Comparison of ENCODE assay signal across 8 mouse cellular contexts in the genomic region with DNA sequence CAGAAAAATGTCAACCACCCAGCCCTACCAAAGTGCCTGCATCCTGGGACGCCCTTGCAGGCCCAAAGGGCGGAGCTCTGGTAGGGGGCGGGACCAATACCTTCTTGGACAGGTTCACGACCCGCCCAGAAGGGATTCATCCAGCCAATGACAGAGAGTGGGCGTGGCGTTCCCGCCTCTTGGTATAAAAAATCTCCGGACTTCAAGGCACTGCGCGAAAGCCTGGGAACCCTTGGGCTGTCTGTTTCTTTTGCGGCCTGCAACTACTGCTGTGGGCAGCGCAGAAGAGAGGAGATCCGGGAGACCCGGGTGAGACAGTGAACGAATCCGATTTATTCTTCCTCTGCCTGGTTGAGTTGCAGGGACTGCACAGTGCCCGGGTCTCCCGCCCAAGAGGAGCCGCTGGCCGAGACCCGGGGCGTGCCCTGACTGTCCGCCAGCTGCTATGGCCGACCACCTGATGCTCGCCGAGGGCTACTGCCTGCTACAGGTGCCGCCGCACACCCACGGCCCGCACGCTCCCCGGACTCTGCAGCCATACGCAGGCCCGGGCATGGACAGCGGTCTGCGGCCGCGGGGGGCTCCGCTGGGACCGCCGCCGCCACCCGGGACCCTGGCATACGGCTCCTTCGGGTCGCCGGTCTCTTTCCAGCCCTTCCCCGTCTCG. TPM values are rescaled to one million over a fixed set of nuclear protein-coding genes. Genes with fewer than 3 reads are reported as not detected.
DNase-seq lines count a peak whose midpoint lies in the region; ATAC-seq and TF ChIP-seq lines count a peak whose summit lies in the region.

Gene Cited4 (plus strand): TSS at position 215 of the 667 bp plus-strand sequence.

- no peaks in the 10 kb centered on the region for H3K9me3 ChIP-seq in forebrain, embryonic 15.5 days
- no peaks in the 10 kb centered on the region for H3K9me3 ChIP-seq in liver, embryonic 16.5 days (replicated peaks; ENCODE audit: control insufficient read depth, low read length)
- no peaks in the 10 kb centered on the region for H3K9me3 ChIP-seq in neural tube, embryonic 14.5 days (ENCODE audit: control insufficient read depth, low read length)

- DNase-seq in ES-CJ7 (ENCODE audit: low read depth, low spot score) = peak; percentile 94
- peak; percentile 93 to 96 for DNase-seq in cerebellum, adult 18-20 months
- peak; percentile 84 to 88 for DNase-seq in heart, postnatal 14 days
- peak; percentile 98 for DNase-seq in large intestine, adult 2 months (ENCODE audit: low read depth, low spot score)

- H3K27ac ChIP-seq in forebrain, embryonic 15.5 days (replicated peaks) = no peak within 1 kb of the TSS
- H3K27ac ChIP-seq in liver, embryonic 16.5 days (ENCODE audit: low read length) = peak within 1 kb of the TSS; percentile 84
- H3K27ac ChIP-seq in neural tube, embryonic 14.5 days (ENCODE audit: low read depth, low read length) = no peak within 1 kb of the TSS
- H3K27ac ChIP-seq in testis, adult 2 months (ENCODE audit: control insufficient read depth, insufficient read depth, low read depth, low read length) = peak within 1 kb of the TSS; percentile 12

- WGBS in forebrain, embryonic 15.5 days = under 1% methylated on average over 50 of the region's 50 CpGs
- 1% methylated on average over 50 of the region's 50 CpGs for WGBS in large intestine, adult 2 months
- WGBS in liver, embryonic 16.5 days (ENCODE audit: insufficient replicate concordance) = under 1% methylated on average over 50 of the region's 50 CpGs
- WGBS in neural tube, embryonic 14.5 days = under 1% methylated on average over 33 of the region's 50 CpGs

- TF ChIP-seq CTCF in testis, adult 2 months (IDR thresholded peaks at IDR 0.05; ENCODE audit: control insufficient read depth, insufficient read depth, insufficient replicate concordance, low read depth, low read length) = no peak

- H3K4me2 ChIP-seq in forebrain, embryonic 15.5 days (replicated peaks) = peak within 1 kb of the TSS; percentile 99
- H3K4me2 ChIP-seq in liver, embryonic 16.5 days (ENCODE audit: low read depth, low read length) = peak within 1 kb of the TSS; percentile 95
- H3K4me2 ChIP-seq in neural tube, embryonic 14.5 days (ENCODE audit: low read depth, low read length) = peak within 1 kb of the TSS; percentile 100

- H3K36me3 ChIP-seq in forebrain, embryonic 15.5 days = no peaks in the 10 kb centered on the region
- H3K36me3 ChIP-seq in liver, embryonic 16.5 days (ENCODE audit: control insufficient read depth, insufficient read depth) = no peaks in the 10 kb centered on the region
- H3K36me3 ChIP-seq in neural tube, embryonic 14.5 days (ENCODE audit: control insufficient read depth, insufficient read depth, low read length) = no peaks in the 10 kb centered on the region
- H3K36me3 ChIP-seq in testis, adult 2 months (ENCODE audit: control insufficient read depth, insufficient read depth, low read length) = no peaks in the 10 kb centered on the region

- peak within 1 kb of the TSS; percentile 55 for H3K4me3 ChIP-seq in forebrain, embryonic 15.5 days
- peak within 1 kb of the TSS; percentile 94 for H3K4me3 ChIP-seq in liver, embryonic 16.5 days (ENCODE audit: low read depth, low read length)
- peak within 1 kb of the TSS; percentile 44 for H3K4me3 ChIP-seq in neural tube, embryonic 14.5 days (ENCODE audit: low read depth, low read length)
- H3K4me3 ChIP-seq in testis, adult 2 months (ENCODE audit: control insufficient read depth, low read depth, low read length) = peak within 1 kb of the TSS; percentile 84

- peaks cover 19% of the 10 kb centered on the region for H3K4me1 ChIP-seq in forebrain, embryonic 15.5 days
- H3K4me1 ChIP-seq in liver, embryonic 16.5 days (ENCODE audit: control insufficient read depth, low read depth, low read length) = peaks cover 61% of the 10 kb centered on the region
- peaks cover 10% of the 10 kb centered on the region; the same call in 1 of the 2 replicates for H3K4me1 ChIP-seq in neural tube, embryonic 14.5 days (ENCODE audit: control insufficient read depth, insufficient read depth, low read length)
- H3K4me1 ChIP-seq in testis, adult 2 months (ENCODE audit: control insufficient read depth, insufficient read depth, low read length) = peaks cover 19% of the 10 kb centered on the region

- peak; percentile 88 for ATAC-seq in forebrain, embryonic 15.5 days (replicated peaks)
- peak; percentile 88 for ATAC-seq in liver, embryonic 16.5 days (ENCODE audit: low read depth)
- peak; percentile 83 for ATAC-seq in neural tube, embryonic 14.5 days (ENCODE audit: low read depth)

- peak; percentile 90 for TF ChIP-seq POLR2A in testis, adult 2 months (IDR thresholded peaks at IDR 0.05; ENCODE audit: control insufficient read depth, low read depth, low read length)

- intact Hi-C loops in heart, postnatal 14 days (cut with DNase I) = loop anchor here (5.0 kb wide), 1 partner anchor 74 kb away; no protein-coding TSS in a partner anchor

- peaks cover 23% of the 10 kb centered on the region for H3K27me3 ChIP-seq in forebrain, embryonic 15.5 days
- no peaks in the 10 kb centered on the region for H3K27me3 ChIP-seq in liver, embryonic 16.5 days (ENCODE audit: control insufficient read depth, insufficient read depth, low read depth, low read length)
- peaks cover 9% of the 10 kb centered on the region for H3K27me3 ChIP-seq in neural tube, embryonic 14.5 days (ENCODE audit: control insufficient read depth, insufficient read depth, low read length)
- no peaks in the 10 kb centered on the region for H3K27me3 ChIP-seq in testis, adult 2 months (ENCODE audit: control insufficient read depth, insufficient read depth, low read length)

- H3K9ac ChIP-seq in forebrain, embryonic 15.5 days (replicated peaks) = peak within 1 kb of the TSS; percentile 60
- H3K9ac ChIP-seq in liver, embryonic 16.5 days (ENCODE audit: low read depth, low read length) = peak within 1 kb of the TSS; percentile 93
- peak within 1 kb of the TSS; percentile 57 for H3K9ac ChIP-seq in neural tube, embryonic 14.5 days (replicated peaks; ENCODE audit: low read depth, low read length)

RNA-seq across cellular contexts. Expression of gene Cited4, which starts in this region (rescaled TPM):
- polyA plus RNA-seq in forebrain, embryonic 15.5 days (2015; fragmentation: Nextera tagmentation; extraction: Ambion mirVana) = 0.41 and 0.64 TPM in 2 replicates
- 10 to 100 TPM; 57.5 to 61.8 TPM for total RNA-seq in heart, postnatal 14 days (2021)
- polyA plus RNA-seq in large intestine, adult 2 months (2012; rRNA removed) = 5.0 and 7.8 TPM in 2 replicates
- 44.1 and 44.3 TPM in 2 replicates for polyA plus RNA-seq in liver, embryonic 16.5 days (2015; fragmentation: Nextera tagmentation; extraction: Ambion mirVana)
- 0.64 and 1.4 TPM in 2 replicates for polyA plus RNA-seq in neural tube, embryonic 14.5 days (2014; fragmentation: Nextera tagmentation; extraction: Ambion mirVana)
- polyA plus RNA-seq in testis, adult 2 months (2012; rRNA removed) = 11.4 and 17.4 TPM in 2 replicates

Comparison
In these comparisons a context has a peak if more than half of its experiments do, and no peak if none do; other contexts are left out.
1. Peak in ATAC-seq, H3K4me3 ChIP-seq, H3K9ac ChIP-seq and H3K4me2 ChIP-seq in forebrain, embryonic 15.5 days; RNA of the gene not detected or under 1 TPM.
2. H3K27ac ChIP-seq: peak in liver, embryonic 16.5 days (single experiment) and testis, adult 2 months (single experiment); none in forebrain, embryonic 15.5 days (single experiment) and neural tube, embryonic 14.5 days (single experiment).
3. H3K4me3 ChIP-seq: peak in every context shown above with its lines; median percentile 94 in liver, embryonic 16.5 days; 84 in testis, adult 2 months; 55 in forebrain, embryonic 15.5 days; 44 in neural tube, embryonic 14.5 days.
4. Peak in every context shown above with its lines, with median percentiles within 50 percentile points of each other: DNase-seq, ATAC-seq, H3K4me2 ChIP-seq and H3K9ac ChIP-seq.